Mouse (Mus musculus) forebrain, embryonic 13.5 days (tissue): ENCODE results near the gene D17H6S53E. TPM values are rescaled to one million over a fixed set of nuclear protein-coding genes. Genes with fewer than 3 reads are reported as not detected.
A peak's percentile ranks its signal among the peaks of the same experiment; 100 is the strongest.

Experiments
- ATAC-seq: fragments of 200-750 bp; cut with Nextera tagmentation; 2 replicates; pipeline ENCODE4 v1.8.0; 2017
- H3K27ac ChIP-seq: fragments of 300-500 bp; sonication (generic); 2 replicates; pipeline ENCODE4 v1.5.1; 2015; ENCODE audit warnings: inconsistent platforms, mild to moderate bottlenecking, moderate library complexity
- H3K27me3 ChIP-seq: fragments of 300-500 bp; sonication (generic); 2 replicates; pipeline ENCODE4 v1.6.1; 2015; ENCODE audit warnings: mild to moderate bottlenecking, inconsistent platforms
- H3K36me3 ChIP-seq: fragments of 300-500 bp; sonication (generic); 2 replicates; pipeline ENCODE4 v1.6.1; 2015; ENCODE audit warnings: mild to moderate bottlenecking, inconsistent platforms; ENCODE audit not compliant: poor library complexity, severe bottlenecking
- H3K4me1 ChIP-seq: fragments of 300-500 bp; sonication (generic); 2 replicates; pipeline ENCODE4 v1.6.1; 2015; ENCODE audit warnings: inconsistent platforms
- H3K4me2 ChIP-seq: fragments of 300-500 bp; sonication (generic); 2 replicates; pipeline ENCODE4 v1.6.1; 2015; ENCODE audit warnings: inconsistent platforms, mild to moderate bottlenecking, moderate library complexity
- H3K4me3 ChIP-seq: fragments of 300-500 bp; sonication (generic); 2 replicates; pipeline ENCODE4 v1.5.1; 2015; ENCODE audit warnings: mild to moderate bottlenecking, inconsistent platforms
- H3K9ac ChIP-seq: fragments of 300-500 bp; sonication (generic); 2 replicates; pipeline ENCODE4 v1.6.1; 2015; ENCODE audit warnings: mild to moderate bottlenecking, inconsistent platforms
- H3K9me3 ChIP-seq: fragments of 300-500 bp; sonication (generic); replicated peaks from 2 replicates; pipeline ENCODE4 v1.6.1; 2016; ENCODE audit warnings: inconsistent platforms
- WGBS: fragments of 180-500 bp; shearing (Covaris S2); methylation state at CpG from one replicate; pipeline ENCODE4 v1.1.7; 2015; 5-methylcytosine and 5-hydroxymethylcytosine counted together
- polyA plus RNA-seq: library from polyadenylated mRNA; unstranded; fragments of >200 nt; fragmentation: Nextera tagmentation; extraction: Ambion mirVana; gene quantifications from 2 replicates; pipeline ENCODE4 v1.2.1, GENCODE M21; 2015

D17H6S53E gene
- polyA plus RNA-seq, 1 experiment from 2014 or later = 8.6 TPM

DNA sequence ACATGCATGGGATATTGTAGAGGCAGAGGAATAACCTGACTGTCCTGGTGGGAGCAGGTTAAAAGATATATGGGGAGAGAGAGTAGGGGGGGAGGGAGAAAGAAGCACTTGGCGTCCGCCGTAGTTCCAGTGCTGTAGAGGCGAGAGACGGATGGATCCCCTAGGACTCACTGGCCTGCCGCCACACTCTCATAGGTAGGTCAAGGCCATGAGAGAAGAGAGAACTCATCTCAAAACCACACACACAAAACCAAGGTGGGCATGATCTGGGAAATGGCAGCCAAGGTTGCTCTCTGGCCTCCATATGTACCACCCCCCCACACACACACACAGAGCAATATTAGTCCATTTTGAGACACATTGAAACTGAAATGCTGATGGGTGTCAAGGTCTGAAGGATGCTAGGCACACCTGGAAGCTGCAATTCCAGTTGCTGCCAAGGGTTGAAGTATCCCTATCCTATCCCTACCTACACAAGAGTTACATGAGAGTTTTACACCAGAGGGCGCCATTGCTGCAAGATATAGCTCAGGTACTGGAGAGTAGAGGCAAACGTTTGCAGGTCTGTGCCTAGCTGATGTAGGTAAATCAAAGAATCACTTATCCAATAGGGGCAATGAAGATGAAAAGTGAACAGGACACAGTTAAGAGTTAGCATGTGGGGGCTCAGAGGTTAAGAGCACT is 40.3 kb downstream of the D17H6S53E start:
- Histone ChIP-seq H3K4me1 (peaks cover 35% of the 10 kb centered on the region), H3K36me3 (peaks cover 12% of the 10 kb centered on the region), H3K9ac (peak overlapping the region; percentile 69), H3K27me3 (no peaks in the 10 kb centered on the region), H3K4me2 (peak overlapping the region; percentile 99), H3K4me3 (peak overlapping the region; percentile 100), H3K27ac (peak overlapping the region; percentile 97), H3K9me3 (no peaks in the 10 kb centered on the region)
- ATAC-seq = no peak
- 70% methylated on average over 8 of the region's 8 CpGs for WGBS

DNA sequence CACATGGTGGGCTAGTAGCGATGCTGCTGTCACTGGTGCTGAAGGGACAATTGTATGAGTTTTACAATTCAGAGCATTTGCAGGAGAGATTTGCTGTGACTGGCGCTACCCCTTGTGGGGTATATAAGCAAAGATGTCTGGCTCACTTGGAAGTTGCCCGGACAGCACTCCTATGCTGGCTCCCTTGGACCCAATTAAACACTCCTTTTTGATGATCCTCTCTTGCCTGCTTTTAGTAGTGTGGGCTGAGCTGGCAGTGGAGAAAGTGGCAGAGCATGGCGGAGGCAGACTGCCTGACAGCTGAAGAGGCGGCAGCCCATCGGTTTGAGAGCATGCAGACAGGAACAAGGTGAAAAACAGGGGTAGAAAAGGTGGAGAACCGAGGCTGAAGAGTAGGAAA is 41.6 kb downstream of the D17H6S53E start:
- Histone ChIP-seq H3K4me1 (peaks cover 22% of the 10 kb centered on the region), H3K27ac (no peak overlapping the region), H3K9me3 (no peaks in the 10 kb centered on the region), H3K4me3 (no peak overlapping the region), H3K27me3 (no peaks in the 10 kb centered on the region), H3K4me2 (no peak overlapping the region), H3K36me3 (no peaks in the 10 kb centered on the region), H3K9ac (no peak overlapping the region)
- ATAC-seq = no peak
- WGBS = 87% methylated on average over 7 of the region's 7 CpGs

DNA sequence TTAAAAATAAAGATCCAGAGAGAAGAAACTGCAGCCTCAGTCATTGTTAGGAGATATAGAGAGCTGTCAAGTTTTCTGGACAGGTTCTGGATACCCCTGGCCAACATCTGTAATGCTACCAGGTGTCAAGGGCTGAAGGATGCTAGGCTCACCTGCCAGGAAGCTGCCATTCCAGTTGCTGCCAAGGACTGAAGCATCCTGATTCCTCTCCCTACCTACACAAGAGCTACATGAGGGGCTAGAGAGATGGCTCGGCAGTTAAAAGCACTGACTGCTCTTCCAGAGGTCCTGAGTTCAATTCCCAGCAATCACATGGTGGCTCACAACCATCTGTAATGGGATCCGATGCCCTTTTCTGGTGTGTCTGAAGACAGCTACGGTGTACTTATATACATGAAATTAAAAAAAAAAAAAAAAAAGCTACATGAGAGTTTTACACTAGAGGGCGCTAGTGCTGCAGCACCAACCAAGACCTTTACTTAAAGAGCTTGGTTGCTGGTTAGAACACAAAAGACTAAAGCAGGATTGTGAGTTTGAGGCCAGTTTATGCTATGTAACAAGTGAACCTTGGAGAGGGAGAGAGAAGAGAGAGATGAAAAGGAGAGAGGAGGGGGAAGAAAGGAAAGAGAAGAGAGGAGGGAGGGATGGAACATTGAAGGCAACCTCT is 42.5 kb downstream of the D17H6S53E start:
- H3K4me1 ChIP-seq = peaks cover 13% of the 10 kb centered on the region
- no peak for ATAC-seq
- H3K27me3 ChIP-seq = no peaks in the 10 kb centered on the region
- 23% methylated on average over 4 of the region's 4 CpGs for WGBS
- no peak overlapping the region for H3K27ac ChIP-seq
- no peak overlapping the region for H3K4me2 ChIP-seq
- H3K9me3 ChIP-seq = no peaks in the 10 kb centered on the region
- 0 out of 2 replicates have a peak overlapping the region, but pooled peaks have one; percentile 12 for H3K9ac ChIP-seq
- H3K4me3 ChIP-seq = no peak overlapping the region
- no peaks in the 10 kb centered on the region for H3K36me3 ChIP-seq

DNA sequence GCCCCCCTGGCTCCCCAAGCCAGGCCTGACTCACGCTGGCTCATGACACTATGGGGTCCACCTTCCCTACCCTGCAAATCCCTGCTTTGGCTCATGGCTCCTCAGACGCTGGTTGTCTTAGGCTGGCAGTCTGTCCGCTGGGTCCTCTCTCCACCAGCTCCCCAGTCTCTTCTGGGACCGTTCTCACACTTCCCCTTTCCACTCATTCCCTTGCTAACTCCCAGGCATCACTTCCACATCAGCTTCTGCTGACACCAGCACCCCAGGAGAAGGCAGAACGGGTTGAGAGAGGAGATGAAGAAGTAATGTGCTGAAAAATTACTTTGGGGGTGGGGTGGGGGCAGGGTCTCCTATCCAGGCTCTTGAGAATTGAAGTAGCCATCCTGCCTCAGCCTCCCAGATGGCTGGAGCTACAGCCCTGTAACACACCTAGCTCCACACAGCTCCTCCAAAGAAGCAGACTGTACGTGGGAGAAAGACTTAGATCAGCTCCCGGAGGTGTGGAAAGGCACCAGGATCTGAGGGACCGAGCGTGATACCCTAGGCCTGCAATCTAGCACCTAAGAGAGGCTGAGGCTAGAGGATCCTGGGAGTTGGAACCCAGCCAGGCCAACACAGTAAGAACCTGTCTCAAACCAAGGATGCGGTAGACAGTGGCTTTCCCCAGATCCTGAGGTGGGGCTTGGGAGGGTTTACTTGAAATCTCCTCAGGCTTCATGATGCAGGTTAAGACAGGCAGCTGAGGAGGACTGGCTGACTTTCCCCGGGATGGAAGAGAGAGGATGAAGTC is 46.5 kb downstream of the D17H6S53E start:
- WGBS = 78% methylated on average over 11 of the region's 11 CpGs
- Histone ChIP-seq H3K4me1 (no peaks in the 10 kb centered on the region), H3K9ac (no peak overlapping the region), H3K36me3 (no peaks in the 10 kb centered on the region), H3K27me3 (no peaks in the 10 kb centered on the region), H3K9me3 (no peaks in the 10 kb centered on the region), H3K4me2 (no peak overlapping the region), H3K4me3 (no peak overlapping the region), H3K27ac (no peak overlapping the region)
- no peak for ATAC-seq

DNA sequence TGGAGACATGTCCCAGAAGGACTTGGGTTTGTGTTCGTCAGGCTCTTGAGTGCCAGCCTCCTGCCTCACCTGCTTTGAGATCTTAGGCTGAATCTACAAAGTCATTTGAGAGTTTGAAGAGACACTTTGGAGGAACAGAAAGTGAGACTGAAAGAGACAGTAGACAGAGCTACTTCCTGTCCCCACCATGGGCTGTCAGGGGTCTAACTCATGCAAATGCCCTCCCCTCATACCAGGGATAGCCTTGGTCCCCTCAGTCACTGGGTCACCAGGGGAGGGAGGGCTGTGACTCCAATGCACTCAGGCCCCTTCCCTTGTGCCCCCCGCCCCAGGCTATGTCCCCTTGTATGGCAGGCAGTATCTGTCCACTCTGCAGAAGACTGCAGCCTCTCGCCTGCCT is 47.2 kb downstream of the D17H6S53E start:
- H3K9ac ChIP-seq = no peak overlapping the region
- H3K27ac ChIP-seq = peak overlapping the region; percentile 19; the same call in 1 of the 2 replicates
- H3K36me3 ChIP-seq = no peaks in the 10 kb centered on the region
- no peaks in the 10 kb centered on the region for H3K9me3 ChIP-seq
- ATAC-seq = no peak
- no peak overlapping the region for H3K4me2 ChIP-seq
- WGBS = 65% methylated on average over 3 of the region's 3 CpGs
- H3K27me3 ChIP-seq = no peaks in the 10 kb centered on the region
- H3K4me1 ChIP-seq = no peaks in the 10 kb centered on the region
- H3K4me3 ChIP-seq = no peak overlapping the region

DNA sequence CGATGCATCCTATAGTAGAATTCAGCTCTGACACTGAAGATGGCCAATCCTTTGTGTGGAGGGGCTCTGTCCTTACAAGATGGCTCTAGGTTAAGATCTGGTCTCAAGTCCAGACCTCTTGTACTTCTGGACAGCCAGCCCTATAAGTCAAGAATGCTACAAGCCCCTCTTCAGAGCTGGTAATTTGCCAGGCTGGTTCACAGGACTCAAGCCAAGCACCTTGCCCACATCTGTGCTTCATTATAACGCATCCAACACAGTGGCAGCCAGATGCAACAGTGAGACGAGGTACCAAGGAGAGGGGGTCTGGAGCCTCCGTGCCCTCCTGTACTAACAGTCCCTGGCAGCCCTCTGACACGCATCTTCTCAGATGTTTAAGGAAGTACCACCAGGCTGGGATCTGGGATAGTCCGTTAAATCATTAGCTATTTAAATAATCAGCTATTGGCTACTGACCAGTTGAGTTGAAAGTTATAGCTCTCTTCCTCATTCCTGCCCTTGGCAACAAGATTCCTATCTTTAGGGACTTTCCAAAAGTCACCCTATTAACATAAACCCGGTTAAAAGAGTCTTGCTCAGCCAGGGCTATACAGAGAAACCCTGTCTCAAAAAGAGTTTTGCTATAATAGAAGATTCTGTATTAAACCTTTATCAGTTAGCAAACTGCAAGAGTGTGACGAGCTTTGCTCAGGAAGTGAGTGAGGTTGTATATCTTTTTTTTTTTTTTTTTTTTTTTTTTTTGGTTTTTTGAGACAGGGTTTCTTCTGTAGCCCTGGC is 48.2 kb downstream of the D17H6S53E start:
- WGBS = 78% methylated on average over 8 of the region's 8 CpGs

DNA sequence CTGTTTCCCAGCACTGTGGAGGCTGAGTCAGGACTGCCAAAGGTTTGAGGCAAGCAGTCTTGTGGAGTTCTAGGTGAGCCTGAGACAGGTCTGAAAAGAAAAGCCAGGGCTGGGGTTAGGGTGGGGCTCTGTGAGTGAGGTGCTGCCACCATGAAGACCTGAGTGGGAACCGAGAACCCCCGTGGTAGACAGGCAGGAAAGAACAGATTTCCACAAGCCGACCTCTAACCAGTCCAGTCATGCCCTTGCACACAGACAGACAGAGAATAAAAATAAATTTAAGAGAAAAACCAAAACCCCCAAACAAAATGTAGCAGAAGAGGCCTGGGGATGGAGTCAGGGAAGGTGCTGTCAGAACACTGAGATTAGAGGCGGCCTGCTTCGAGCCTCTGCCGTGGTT is 49.2 kb downstream of the D17H6S53E start:
- ATAC-seq = no peak
- Histone ChIP-seq H3K4me3 (no peak overlapping the region), H3K4me2 (no peak overlapping the region), H3K27ac (no peak overlapping the region), H3K27me3 (no peaks in the 10 kb centered on the region), H3K4me1 (no peaks in the 10 kb centered on the region), H3K9me3 (no peaks in the 10 kb centered on the region), H3K9ac (no peak overlapping the region), H3K36me3 (no peaks in the 10 kb centered on the region)
- WGBS = 79% methylated on average over 6 of the region's 6 CpGs

More for the DNA sequence above, 48.2 kb downstream of the D17H6S53E start:
- Histone ChIP-seq H3K27me3 (no peaks in the 10 kb centered on the region), H3K4me2 (no peak overlapping the region), H3K9ac (no peak overlapping the region), H3K36me3 (no peaks in the 10 kb centered on the region), H3K9me3 (no peaks in the 10 kb centered on the region), H3K4me3 (no peak overlapping the region), H3K27ac (no peak overlapping the region), H3K4me1 (no peaks in the 10 kb centered on the region)
- no peak for ATAC-seq

DNA sequence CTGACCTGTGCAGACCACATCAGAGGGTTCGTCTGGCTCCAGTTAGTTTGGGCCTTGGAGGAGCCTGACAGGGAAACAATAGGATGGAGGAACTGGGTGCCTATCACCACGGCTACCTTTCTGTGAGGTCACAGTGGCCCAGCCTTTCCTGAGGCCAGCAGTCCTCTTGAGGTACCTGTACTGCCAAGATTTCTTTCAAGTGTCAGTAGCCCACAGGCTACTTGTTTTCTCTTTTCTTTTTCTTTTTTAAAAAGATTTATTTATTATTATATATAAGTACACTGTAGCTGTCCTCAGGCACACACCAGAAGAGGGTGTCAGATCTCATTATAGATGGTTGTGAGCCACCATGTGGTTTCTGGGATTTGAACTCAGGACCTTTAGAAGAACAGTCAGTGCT is 49.8 kb downstream of the D17H6S53E start, which contains the start of gene Aif1:
Gene Aif1 (minus strand): TSS at position 101 of the 400 bp plus-strand sequence.
- 50% methylated on average over 2 of the region's 2 CpGs for WGBS

More for the DNA sequence above, 49.8 kb downstream of the D17H6S53E start, which contains the start of gene Aif1:
- Histone ChIP-seq H3K27me3 (no peaks in the 10 kb centered on the region), H3K9me3 (no peaks in the 10 kb centered on the region), H3K36me3 (no peaks in the 10 kb centered on the region), H3K4me3 (no peak within 1 kb of the TSS), H3K4me2 (no peak within 1 kb of the TSS), H3K9ac (no peak within 1 kb of the TSS), H3K4me1 (no peaks in the 10 kb centered on the region), H3K27ac (no peak within 1 kb of the TSS)
- ATAC-seq = no peak

Other genes with a start within 250 kb of the D17H6S53E start
- 7.8 and 9.7 TPM in 2 replicates for gene Zbtb12, start 246.9 kb upstream of the D17H6S53E start, polyA plus RNA-seq
- not detected in 2 replicates for gene Gm20547, start 244.3 kb upstream of the D17H6S53E start, polyA plus RNA-seq
- 0.74 and 1.4 TPM in 2 replicates for gene C2, start 228.1 kb upstream of the D17H6S53E start, polyA plus RNA-seq
- 97.9 and 107 TPM in 2 replicates for gene Ehmt2, start 227.9 kb upstream of the D17H6S53E start, polyA plus RNA-seq
- gene Slc44a4, start 211.9 kb upstream of the D17H6S53E start, polyA plus RNA-seq = not detected in 2 replicates
- gene Neu1, start 195.1 kb upstream of the D17H6S53E start, polyA plus RNA-seq = 18.0 and 18.7 TPM in 2 replicates
- 0.10 and 0.12 TPM in 2 replicates for gene Hspa1b, start 167.1 kb upstream of the D17H6S53E start, polyA plus RNA-seq
- gene Gm20481, start 156.5 kb upstream of the D17H6S53E start, polyA plus RNA-seq = not detected in 2 replicates
- 1.5 and 1.6 TPM in 2 replicates for gene Hspa1a, start 154.2 kb upstream of the D17H6S53E start, polyA plus RNA-seq
- 1.00 and 1.3 TPM in 2 replicates for gene Hspa1l, start 153.7 kb upstream of the D17H6S53E start, polyA plus RNA-seq
- 203 and 213 TPM in 2 replicates for gene Lsm2, start 144.5 kb upstream of the D17H6S53E start, polyA plus RNA-seq
- gene Vars, start 125.4 kb upstream of the D17H6S53E start, polyA plus RNA-seq = 88.4 and 104 TPM in 2 replicates
- 0.18 and 0.20 TPM in 2 replicates for gene Vwa7, start 109.8 kb upstream of the D17H6S53E start, polyA plus RNA-seq
- 7.2 and 7.8 TPM in 2 replicates for gene Sapcd1, start 98.4 kb upstream of the D17H6S53E start, polyA plus RNA-seq
- gene Msh5, start 79.6 kb upstream of the D17H6S53E start, polyA plus RNA-seq = 4.5 and 5.9 TPM in 2 replicates
- 141 and 147 TPM in 2 replicates for gene Clic1, start 76.4 kb upstream of the D17H6S53E start, polyA plus RNA-seq
- 543 and 566 TPM in 2 replicates for gene Ddah2, start 67.3 kb upstream of the D17H6S53E start, polyA plus RNA-seq
- not detected in 2 replicates for gene Ly6g6c, start 61.0 kb upstream of the D17H6S53E start, polyA plus RNA-seq
- 0.29 and 0.56 TPM in 2 replicates for gene Mpig6b, start 60.2 kb upstream of the D17H6S53E start, polyA plus RNA-seq
- gene Ly6g6e, start 49.5 kb upstream of the D17H6S53E start, polyA plus RNA-seq = 1.7 and 2.3 TPM in 2 replicates
- 0.58 and 0.81 TPM in 2 replicates for gene Ly6g6d, start 48.3 kb upstream of the D17H6S53E start, polyA plus RNA-seq
- 0.25 TPM in 1 of 2 replicates, not detected in the other for gene Ly6g6f, start 40.8 kb upstream of the D17H6S53E start, polyA plus RNA-seq
- 74.9 and 77.6 TPM in 2 replicates for gene Abhd16a, start 37.1 kb upstream of the D17H6S53E start, polyA plus RNA-seq
- gene Ly6g5c, start 18.1 kb upstream of the D17H6S53E start, polyA plus RNA-seq = not detected in 2 replicates
- gene Ly6g5b, start 10.9 kb upstream of the D17H6S53E start, polyA plus RNA-seq = 1.2 and 1.3 TPM in 2 replicates
- 32.4 and 33.3 TPM in 2 replicates for gene Gpank1, start 4.9 kb upstream of the D17H6S53E start, polyA plus RNA-seq
- gene Csnk2b, start 4.3 kb upstream of the D17H6S53E start, polyA plus RNA-seq = 339 and 356 TPM in 2 replicates
- 0.93 and 0.99 TPM in 2 replicates for gene Apom, start 5.7 kb downstream of the D17H6S53E start, polyA plus RNA-seq
- gene Bag6, start 8.8 kb downstream of the D17H6S53E start, polyA plus RNA-seq = 82.5 and 82.6 TPM in 2 replicates
- gene Prrc2a, start 38.5 kb downstream of the D17H6S53E start, polyA plus RNA-seq = 213 TPM in 2 replicates
- gene Aif1, start 49.7 kb downstream of the D17H6S53E start, polyA plus RNA-seq = 5.6 and 6.0 TPM in 2 replicates
- gene Lst1, start 62.1 kb downstream of the D17H6S53E start, polyA plus RNA-seq = 3.5 and 4.2 TPM in 2 replicates
- gene Ltb, start 68.1 kb downstream of the D17H6S53E start, polyA plus RNA-seq = 0.20 TPM in 1 of 2 replicates, not detected in the other
- not detected in 2 replicates for gene Tnf, start 75.6 kb downstream of the D17H6S53E start, polyA plus RNA-seq
- 0.16 TPM in 1 of 2 replicates, not detected in the other for gene Lta, start 79.0 kb downstream of the D17H6S53E start, polyA plus RNA-seq
- gene Gm16181, start 94.5 kb downstream of the D17H6S53E start, polyA plus RNA-seq = 0.37 and 0.59 TPM in 2 replicates
- gene Atp6v1g2, start 107.3 kb downstream of the D17H6S53E start, polyA plus RNA-seq = 20.8 and 24.3 TPM in 2 replicates
- gene Nfkbil1, start 109.4 kb downstream of the D17H6S53E start, polyA plus RNA-seq = 10.5 and 11.2 TPM in 2 replicates
- gene Ddx39b, start 115.4 kb downstream of the D17H6S53E start, polyA plus RNA-seq = 592 and 632 TPM in 2 replicates
- 37.7 and 45.8 TPM in 2 replicates for gene H2-D1, start 136.4 kb downstream of the D17H6S53E start, polyA plus RNA-seq
- not detected in 2 replicates for gene H2-Q1, start 194.0 kb downstream of the D17H6S53E start, polyA plus RNA-seq
- gene H2-Q2, start 215.9 kb downstream of the D17H6S53E start, polyA plus RNA-seq = 0.14 and 0.15 TPM in 2 replicates